Mouse (Mus musculus): ENCODE measurements at regions not wholly inside any gene's neighbourhood (a gene's known extent, or its start where the extent isn't known, plus 50 kb on each side); places are given as distances from the start of the nearest gene placed in this dataset.

DNA sequence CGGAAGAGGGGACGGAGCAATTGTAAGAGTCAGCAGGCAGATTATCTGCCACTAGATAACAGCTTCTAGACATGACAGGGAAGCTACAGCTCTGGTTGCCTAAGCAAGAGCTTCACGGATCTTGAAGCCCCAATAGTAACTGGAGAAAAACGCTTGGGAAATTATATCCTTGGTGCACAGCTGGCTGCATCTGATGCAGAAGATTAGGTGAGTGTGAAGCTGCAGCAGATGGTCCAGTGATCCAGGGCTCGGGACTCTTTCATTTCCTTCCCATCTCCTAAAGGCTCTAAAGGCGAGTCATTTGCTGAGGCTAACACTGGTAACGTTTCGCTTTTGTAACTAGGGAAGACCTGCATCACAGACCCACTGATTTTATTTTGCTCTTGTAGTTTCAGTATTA, 196.6 kb upstream of the Map3k1 start:
- TF ChIP-seq EP300 (IDR thresholded peaks at IDR 0.05; ENCODE audit: insufficient read depth, low read depth, low read length) (no peak), CTCF (IDR thresholded peaks at IDR 0.05) (no peak), POLR2A (IDR thresholded peaks at IDR 0.05; ENCODE audit: insufficient read depth, low read depth, low read length) (no peak)

All from heart, adult 2 months (tissue).